8 mouse cellular contexts compared by ENCODE assay signal in the genomic region with DNA sequence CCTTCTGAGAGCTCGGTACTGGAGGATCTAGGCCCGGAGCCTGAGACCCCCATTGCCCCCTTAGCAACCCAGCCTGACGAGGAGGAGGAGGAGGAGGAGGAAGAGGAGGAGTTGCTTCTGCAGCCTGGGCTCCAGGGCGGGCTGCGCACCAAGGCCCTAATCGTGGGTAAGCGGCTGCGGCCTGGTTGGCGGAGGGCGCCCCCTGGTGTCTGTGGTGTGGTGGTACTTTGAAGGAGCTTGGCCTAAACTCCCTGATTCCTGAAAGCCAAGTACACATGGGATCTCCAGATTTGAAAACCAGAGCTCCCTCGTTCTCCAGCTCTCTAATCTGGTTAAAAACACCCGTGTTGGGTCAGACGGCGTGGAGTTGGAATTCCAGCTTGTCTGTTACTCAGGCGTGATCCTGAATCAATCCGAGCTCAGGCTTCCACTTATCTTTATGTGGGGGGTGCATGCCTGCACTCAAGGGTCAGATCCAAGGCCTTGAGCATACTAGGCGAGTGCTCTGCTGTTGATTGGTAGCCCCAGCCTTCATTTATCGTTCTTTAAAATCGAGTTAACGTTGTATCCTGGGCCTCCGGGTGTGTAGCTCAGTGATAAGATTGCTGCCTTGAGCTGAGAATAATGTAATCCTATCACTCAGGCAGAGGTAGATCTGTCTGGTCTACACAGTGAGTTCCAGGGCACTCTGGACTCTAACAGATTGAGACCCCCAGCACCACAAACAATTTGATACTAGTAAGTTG. TPM values are rescaled to one million over a fixed set of nuclear protein-coding genes. Genes with fewer than 3 reads are reported as not detected.
DNase-seq lines count a peak whose midpoint lies in the region; ATAC-seq lines count a peak whose summit lies in the region.

No protein-coding gene starts in this region.

- no peak overlapping the region for H3K4me3 ChIP-seq in intestine, embryonic 15.5 days (replicated peaks)
- peak overlapping the region; percentile 14; the same call in 1 of the 2 replicates for H3K4me3 ChIP-seq in midbrain, embryonic 12.5 days

- peak; percentile 64 for ATAC-seq in intestine, embryonic 15.5 days
- peak; percentile 28 for ATAC-seq in midbrain, embryonic 12.5 days (ENCODE audit: low FRiP score, low read depth)

- 0 out of 2 replicates have a peak overlapping the region, but pooled peaks have one; percentile 18 for H3K9ac ChIP-seq in intestine, embryonic 15.5 days
- no peak overlapping the region; the same call in 1 of the 2 replicates for H3K9ac ChIP-seq in midbrain, embryonic 12.5 days (replicated peaks)

- H3K27me3 ChIP-seq in intestine, embryonic 15.5 days (replicated peaks), result no peaks in the 10 kb centered on the region
- no peaks in the 10 kb centered on the region for H3K27me3 ChIP-seq in midbrain, embryonic 12.5 days

- peaks cover 9% of the 10 kb centered on the region; the same call in 1 of the 2 replicates for H3K36me3 ChIP-seq in intestine, embryonic 15.5 days
- H3K36me3 ChIP-seq in midbrain, embryonic 12.5 days, result peaks cover 47% of the 10 kb centered on the region

- 0 out of 2 replicates have a peak overlapping the region, but pooled peaks have one; percentile 8 for H3K27ac ChIP-seq in intestine, embryonic 15.5 days
- H3K27ac ChIP-seq in midbrain, embryonic 12.5 days (replicated peaks), result peak overlapping the region; percentile 49; the same call in 1 of the 2 replicates

- no peaks in the 10 kb centered on the region for H3K9me3 ChIP-seq in intestine, embryonic 15.5 days
- H3K9me3 ChIP-seq in midbrain, embryonic 12.5 days, result 0 out of 2 replicates have a peak, but pooled peaks cover 5% of the 10 kb centered on the region

- H3K4me1 ChIP-seq in intestine, embryonic 15.5 days (replicated peaks), result peaks cover 23% of the 10 kb centered on the region
- peaks cover 39% of the 10 kb centered on the region for H3K4me1 ChIP-seq in midbrain, embryonic 12.5 days

- WGBS in intestine, embryonic 15.5 days, result 29% methylated on average over 21 of the region's 21 CpGs
- 35% methylated on average over 21 of the region's 21 CpGs for WGBS in midbrain, embryonic 12.5 days

- DNase-seq in adrenal gland, adult 18-20 months (ENCODE audit: low spot score in 2 of 2), result peak; percentile 95 to 98
- peak; percentile 93 for DNase-seq in embryo, embryonic 10 days (ENCODE audit: low spot score)
- DNase-seq in gastrocnemius, postnatal 14 days, result peak; percentile 90
- DNase-seq in left cerebral cortex, postnatal 4 days, result peak; percentile 89
- DNase-seq in skeletal muscle tissue, adult 2 months (ENCODE audit: low read depth, low spot score), result peak; percentile 82
- peak; percentile 77 for DNase-seq in yolk sac, embryonic 10.5 days (ENCODE audit: low spot score)

- intact Hi-C loops in gastrocnemius, postnatal 14 days (cut with DNase I; ENCODE audit: low total_unique reads), result loop anchor here (2.0 kb wide), 1 partner anchor 39 kb away; no protein-coding TSS in a partner anchor
- intact Hi-C loops in left cerebral cortex, postnatal 4 days (cut with DNase I), result loop anchor here (2.0 kb wide), 1 partner anchor 43 kb away; no protein-coding TSS in a partner anchor

- peak overlapping the region; percentile 35; the same call in 1 of the 2 replicates for H3K4me2 ChIP-seq in intestine, embryonic 15.5 days (replicated peaks)
- peak overlapping the region; percentile 27 for H3K4me2 ChIP-seq in midbrain, embryonic 12.5 days (replicated peaks)

RNA-seq across cellular contexts. Expression of gene Dhx16, which starts 5.7 kb away (rescaled TPM):
- 10 to 100 TPM; 43.3 to 48.3 TPM for total RNA-seq in adrenal gland, adult 18-20 months (2021)
- 10 to 100 TPM; 10.5 to 11.9 TPM for total RNA-seq in gastrocnemius, postnatal 14 days (2021)
- polyA plus RNA-seq in intestine, embryonic 15.5 days (2015; fragmentation: Nextera tagmentation; extraction: Ambion mirVana), result 43.1 and 44.2 TPM in 2 replicates
- 10 to 100 TPM; 37.4 to 38.8 TPM for total RNA-seq in left cerebral cortex, postnatal 4 days (2021)
- polyA plus RNA-seq in midbrain, embryonic 12.5 days (2016; fragmentation: Nextera tagmentation; extraction: Ambion mirVana), result 47.8 and 48.2 TPM in 2 replicates

RNA-seq across cellular contexts. Expression of gene Ppp1r18, which starts 8.6 kb away (rescaled TPM):
- 10 to 100 TPM; 35.3 to 41.0 TPM for total RNA-seq in adrenal gland, adult 18-20 months (2021)
- total RNA-seq in gastrocnemius, postnatal 14 days (2021), result 10 to 100 TPM; 13.4 to 13.7 TPM
- 19.6 TPM in 2 replicates for polyA plus RNA-seq in intestine, embryonic 15.5 days (2015; fragmentation: Nextera tagmentation; extraction: Ambion mirVana)
- 10 to 100 TPM; 43.3 to 52.7 TPM for total RNA-seq in left cerebral cortex, postnatal 4 days (2021)
- 27.7 and 27.9 TPM in 2 replicates for polyA plus RNA-seq in midbrain, embryonic 12.5 days (2016; fragmentation: Nextera tagmentation; extraction: Ambion mirVana)

RNA-seq across cellular contexts. Expression of gene Nrm, which starts 12.8 kb away (rescaled TPM):
- total RNA-seq in adrenal gland, adult 18-20 months (2021), result 1 to 10 TPM; 2.3 TPM
- 1 to 10 TPM; 4.8 TPM for total RNA-seq in gastrocnemius, postnatal 14 days (2021)
- polyA plus RNA-seq in intestine, embryonic 15.5 days (2015; fragmentation: Nextera tagmentation; extraction: Ambion mirVana), result 48.5 and 51.7 TPM in 2 replicates
- total RNA-seq in left cerebral cortex, postnatal 4 days (2021), result 1 to 10 TPM; 6.1 to 7.0 TPM
- 48.5 and 48.6 TPM in 2 replicates for polyA plus RNA-seq in midbrain, embryonic 12.5 days (2016; fragmentation: Nextera tagmentation; extraction: Ambion mirVana)

RNA-seq across cellular contexts. Expression of gene 2310061I04Rik, which starts 23.3 kb away (rescaled TPM):
- 10 to 100 TPM; 49.5 to 53.8 TPM for total RNA-seq in adrenal gland, adult 18-20 months (2021)
- 10 to 100 TPM; 55.3 to 65.1 TPM for total RNA-seq in gastrocnemius, postnatal 14 days (2021)
- 25.5 and 31.9 TPM in 2 replicates for polyA plus RNA-seq in intestine, embryonic 15.5 days (2015; fragmentation: Nextera tagmentation; extraction: Ambion mirVana)
- total RNA-seq in left cerebral cortex, postnatal 4 days (2021), result 10 to 100 TPM; 59.8 to 69.2 TPM
- polyA plus RNA-seq in midbrain, embryonic 12.5 days (2016; fragmentation: Nextera tagmentation; extraction: Ambion mirVana), result 24.9 and 29.2 TPM in 2 replicates

RNA-seq across cellular contexts. Expression of gene Mdc1, which starts 32.6 kb away (rescaled TPM):
- 10 to 100 TPM; 11.5 to 16.7 TPM for total RNA-seq in adrenal gland, adult 18-20 months (2021)
- total RNA-seq in gastrocnemius, postnatal 14 days (2021), result 1 to 10 TPM; 5.4 to 6.9 TPM
- polyA plus RNA-seq in intestine, embryonic 15.5 days (2015; fragmentation: Nextera tagmentation; extraction: Ambion mirVana), result 14.9 and 16.1 TPM in 2 replicates
- 10 to 100 TPM; 30.1 to 30.4 TPM for total RNA-seq in left cerebral cortex, postnatal 4 days (2021)
- polyA plus RNA-seq in midbrain, embryonic 12.5 days (2016; fragmentation: Nextera tagmentation; extraction: Ambion mirVana), result 19.1 and 20.3 TPM in 2 replicates
